Mouse (Mus musculus): ENCODE measurements around the gene Phf19. TPM values are rescaled to one million over a fixed set of nuclear protein-coding genes. Genes with fewer than 3 reads are reported as not detected.
A peak's percentile ranks its signal among the peaks of the same experiment; 100 is the strongest.

Phf19 gene
- total RNA-seq, 1 experiment = 3.7 TPM

DNA sequence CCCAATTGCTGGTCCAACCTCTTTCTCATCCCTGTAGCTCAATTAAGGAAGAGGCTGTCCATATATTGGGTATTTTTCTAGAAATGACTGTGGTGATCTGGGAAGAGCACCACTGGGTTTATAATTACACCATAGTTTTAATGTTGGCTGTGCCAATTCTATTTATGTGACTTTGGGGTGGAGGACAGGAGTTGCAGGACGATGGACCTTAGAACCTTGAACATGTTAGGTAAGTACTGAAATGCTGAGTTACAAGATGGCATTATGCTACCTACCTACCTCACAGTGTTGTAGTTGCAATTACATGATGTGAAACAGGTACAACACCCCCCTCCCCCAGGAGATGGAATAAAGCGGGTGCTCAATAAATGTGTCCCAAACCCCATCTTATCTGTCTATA lies 31.1 kb downstream of the Phf19 start:
- no peak overlapping the region for H3K27ac ChIP-seq (ENCODE audit: insufficient read depth, low read depth, low read length, poor library complexity, severe bottlenecking)
- no peak overlapping the region for H3K9ac ChIP-seq (ENCODE audit: insufficient read depth, low read depth, low read length, poor library complexity, severe bottlenecking)
- H3K36me3 ChIP-seq (ENCODE audit: control insufficient read depth, insufficient read depth, low read length, poor library complexity, severe bottlenecking) = no peaks in the 10 kb centered on the region
- peaks cover 0 to 2% of the 10 kb centered on the region in 2 experiments; a peak in 1 of 4 replicates for H3K4me1 ChIP-seq (ENCODE audit: control insufficient read depth in 2 of 2, insufficient read depth in 2 of 2, low read length in 2 of 2, poor library complexity in 1 of 2)
- H3K4me3 ChIP-seq (ENCODE audit: insufficient read depth in 1 of 2, low read depth in 1 of 2, low read length in 2 of 2, poor library complexity in 1 of 2, severe bottlenecking in 1 of 2) = no peak overlapping the region
- TF ChIP-seq ZNF384 (IDR thresholded peaks at IDR 0.05; ENCODE audit: low read depth, low read length) = no peak
- in situ Hi-C loops (cut with MboI; ENCODE audit: low sequenced_read_pairs in 2 of 2, unreplicated experiment in 2 of 2) = no loop called here
- no peak for DNase-seq (ENCODE audit: low read depth, low spot score)
- H3K9me3 ChIP-seq (ENCODE audit: control insufficient read depth, insufficient read depth, low read depth, low read length) = no peaks in the 10 kb centered on the region

DNA sequence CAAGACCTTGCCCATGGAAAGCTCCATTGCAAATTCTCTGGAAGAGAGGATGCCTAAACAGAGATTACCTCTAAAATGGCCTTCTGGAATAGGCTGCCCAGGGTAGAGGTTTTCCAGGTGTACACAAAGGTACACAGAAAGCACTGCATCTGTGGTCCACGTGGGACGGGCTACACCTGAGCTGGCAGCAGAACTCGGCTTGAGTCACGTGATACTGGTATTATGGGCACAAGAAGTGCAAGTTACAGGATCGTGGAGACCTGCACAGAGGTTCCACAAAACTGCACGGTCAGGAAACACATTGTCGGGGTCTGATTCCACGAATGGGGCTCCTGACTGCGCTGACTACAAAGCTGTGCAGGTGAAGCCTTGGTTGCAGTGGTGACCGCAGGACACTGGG lies 33.8 kb downstream of the Phf19 start:
- Histone ChIP-seq H3K9ac (ENCODE audit: insufficient read depth, low read depth, low read length, poor library complexity, severe bottlenecking) (no peak overlapping the region), H3K4me3 (ENCODE audit: insufficient read depth in 1 of 2, low read depth in 1 of 2, low read length in 2 of 2, poor library complexity in 1 of 2, severe bottlenecking in 1 of 2) (no peak overlapping the region), H3K27ac (ENCODE audit: insufficient read depth, low read depth, low read length, poor library complexity, severe bottlenecking) (no peak overlapping the region), H3K4me1 (ENCODE audit: control insufficient read depth in 2 of 2, insufficient read depth in 2 of 2, low read length in 2 of 2, poor library complexity in 1 of 2) (peaks cover 1 to 2% of the 10 kb centered on the region in 2 experiments; a peak in 1 of 4 replicates), H3K9me3 (ENCODE audit: control insufficient read depth, insufficient read depth, low read depth, low read length) (no peaks in the 10 kb centered on the region), H3K36me3 (ENCODE audit: control insufficient read depth, insufficient read depth, low read length, poor library complexity, severe bottlenecking) (no peaks in the 10 kb centered on the region)
- in situ Hi-C loops (cut with MboI; ENCODE audit: low sequenced_read_pairs in 2 of 2, unreplicated experiment in 2 of 2) = no loop called here
- TF ChIP-seq MAFK (IDR thresholded peaks at IDR 0.05; ENCODE audit: insufficient read depth, low read depth, low read length) = no peak
- no peak for TF ChIP-seq HCFC1 (IDR thresholded peaks at IDR 0.05; ENCODE audit: borderline replicate concordance, insufficient read depth, low read length)
- no peak for TF ChIP-seq ZNF384 (IDR thresholded peaks at IDR 0.05; ENCODE audit: low read depth, low read length)
- TF ChIP-seq CHD2 (IDR thresholded peaks at IDR 0.05; ENCODE audit: low read depth, low read length) = no peak
- TF ChIP-seq ZC3H11A (IDR thresholded peaks at IDR 0.05; ENCODE audit: borderline replicate concordance, low read depth, low read length) = no peak
- DNase-seq (ENCODE audit: low read depth, low spot score) = no peak

DNA sequence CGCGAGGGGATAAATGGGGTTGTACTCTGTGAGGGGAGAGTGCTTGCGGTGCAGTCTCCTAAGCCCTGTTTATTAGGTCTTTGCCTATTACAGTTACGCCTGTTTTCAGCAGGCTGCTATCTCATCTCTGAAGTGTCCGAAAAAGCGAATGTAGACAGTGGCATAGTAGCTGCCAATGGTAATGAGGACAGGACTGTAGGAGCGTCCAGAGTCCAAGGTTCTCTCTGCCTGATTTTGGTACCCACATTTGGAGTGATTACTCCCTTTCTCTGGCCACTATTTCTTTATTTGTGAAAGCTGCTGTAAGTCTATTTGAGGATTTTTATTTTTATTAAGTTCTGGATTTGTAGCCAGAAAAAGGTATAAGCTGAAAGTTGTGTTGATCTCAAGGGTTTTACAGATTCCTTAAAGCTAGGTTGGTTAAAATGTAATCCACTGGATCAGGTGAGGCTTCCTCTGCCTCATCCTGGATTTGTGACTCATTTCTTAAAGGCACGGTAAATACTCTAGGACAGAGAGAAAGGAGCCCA lies 38.9 kb downstream of the Phf19 start, which contains the start of gene Psmd5:
TSS of gene Psmd5 (minus strand) at position 153 of the 530 bp plus-strand sequence.
- Histone ChIP-seq H3K4me3 (ENCODE audit: insufficient read depth in 1 of 2, low read depth in 1 of 2, low read length in 2 of 2, poor library complexity in 1 of 2, severe bottlenecking in 1 of 2) (peak within 1 kb of the TSS; percentile 57 to 64), H3K4me1 (ENCODE audit: control insufficient read depth in 2 of 2, insufficient read depth in 2 of 2, low read length in 2 of 2, poor library complexity in 1 of 2) (peaks cover 2 to 4% of the 10 kb centered on the region in 2 experiments; a peak in 1 of 4 replicates), H3K9me3 (ENCODE audit: control insufficient read depth, insufficient read depth, low read depth, low read length) (no peaks in the 10 kb centered on the region), H3K9ac (ENCODE audit: insufficient read depth, low read depth, low read length, poor library complexity, severe bottlenecking) (peak within 1 kb of the TSS; percentile 64), H3K36me3 (ENCODE audit: control insufficient read depth, insufficient read depth, low read length, poor library complexity, severe bottlenecking) (no peaks in the 10 kb centered on the region), H3K27ac (ENCODE audit: insufficient read depth, low read depth, low read length, poor library complexity, severe bottlenecking) (no peak within 1 kb of the TSS)
- no peak for DNase-seq (ENCODE audit: low read depth, low spot score)
- TF ChIP-seq CHD2 (IDR thresholded peaks at IDR 0.05; ENCODE audit: low read depth, low read length) = no peak
- TF ChIP-seq MAFK (IDR thresholded peaks at IDR 0.05; ENCODE audit: insufficient read depth, low read depth, low read length) = no peak
- no peak for TF ChIP-seq ZC3H11A (IDR thresholded peaks at IDR 0.05; ENCODE audit: borderline replicate concordance, low read depth, low read length)
- no peak for TF ChIP-seq ZNF384 (IDR thresholded peaks at IDR 0.05; ENCODE audit: low read depth, low read length)
- TF ChIP-seq HCFC1 (IDR thresholded peaks at IDR 0.05; ENCODE audit: borderline replicate concordance, insufficient read depth, low read length) = no peak
- in situ Hi-C loops (cut with MboI; ENCODE audit: low sequenced_read_pairs in 2 of 2, unreplicated experiment in 2 of 2) = no loop called here

DNA sequence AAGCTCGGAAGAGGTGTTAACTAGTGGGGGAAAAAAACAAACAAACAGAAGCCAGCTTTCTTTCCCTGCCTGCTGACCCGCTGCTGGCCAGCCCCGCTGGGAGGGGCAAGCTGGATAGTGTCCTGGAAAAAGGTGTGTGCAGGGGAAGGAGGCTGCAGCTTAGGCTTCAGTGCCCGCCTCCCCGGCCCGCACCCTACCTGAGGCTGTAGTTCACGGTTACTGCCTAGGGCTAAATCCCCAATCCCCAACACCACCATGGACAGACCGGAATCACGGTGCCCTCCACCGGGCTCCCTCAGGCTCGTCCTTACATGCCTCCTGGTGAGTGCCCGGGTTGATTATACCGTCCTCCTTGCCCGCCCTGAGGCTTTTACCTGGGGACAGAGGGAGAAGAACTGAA lies 39.6 kb downstream of the Phf19 start, which contains the start of gene Cutal:
TSS of gene Cutal (plus strand) at position 126 of the 400 bp plus-strand sequence.
- peak within 1 kb of the TSS; percentile 57 to 64 for H3K4me3 ChIP-seq (ENCODE audit: insufficient read depth in 1 of 2, low read depth in 1 of 2, low read length in 2 of 2, poor library complexity in 1 of 2, severe bottlenecking in 1 of 2)
- TF ChIP-seq ZC3H11A (IDR thresholded peaks at IDR 0.05; ENCODE audit: borderline replicate concordance, low read depth, low read length) (no peak), ZNF384 (IDR thresholded peaks at IDR 0.05; ENCODE audit: low read depth, low read length) (no peak), CHD2 (IDR thresholded peaks at IDR 0.05; ENCODE audit: low read depth, low read length) (no peak), MAFK (IDR thresholded peaks at IDR 0.05; ENCODE audit: insufficient read depth, low read depth, low read length) (no peak), HCFC1 (IDR thresholded peaks at IDR 0.05; ENCODE audit: borderline replicate concordance, insufficient read depth, low read length) (no peak)
- H3K9ac ChIP-seq (ENCODE audit: insufficient read depth, low read depth, low read length, poor library complexity, severe bottlenecking) = peak within 1 kb of the TSS; percentile 64
- peaks cover 2 to 6% of the 10 kb centered on the region in 2 experiments; a peak in 1 of 4 replicates for H3K4me1 ChIP-seq (ENCODE audit: control insufficient read depth in 2 of 2, insufficient read depth in 2 of 2, low read length in 2 of 2, poor library complexity in 1 of 2)
- H3K27ac ChIP-seq (ENCODE audit: insufficient read depth, low read depth, low read length, poor library complexity, severe bottlenecking) = no peak within 1 kb of the TSS
- H3K36me3 ChIP-seq (ENCODE audit: control insufficient read depth, insufficient read depth, low read length, poor library complexity, severe bottlenecking) = no peaks in the 10 kb centered on the region
- in situ Hi-C loops (cut with MboI; ENCODE audit: low sequenced_read_pairs in 2 of 2, unreplicated experiment in 2 of 2) = no loop called here
- H3K9me3 ChIP-seq (ENCODE audit: control insufficient read depth, insufficient read depth, low read depth, low read length) = no peaks in the 10 kb centered on the region
- no peak for DNase-seq (ENCODE audit: low read depth, low spot score)

All from ES-E14 (cell line).